Mouse (Mus musculus): ENCODE measurements at regions not wholly inside any gene's neighbourhood (a gene's known extent, or its start where the extent isn't known, plus 50 kb on each side); places are given as distances from the start of the nearest gene placed in this dataset. TPM values are rescaled to one million over a fixed set of nuclear protein-coding genes. Genes with fewer than 3 reads are reported as not detected.

Small RNAs in the stretch of these regions (microRNA-seq; reads per million reads assigned to microRNA genes)
- not detected for gene Gm26042
